Mouse (Mus musculus) midbrain, postnatal 0 days (tissue): ENCODE measurements at regions not wholly inside any gene's neighbourhood (a gene's known extent, or its start where the extent isn't known, plus 50 kb on each side); places are given as distances from the start of the nearest gene placed in this dataset.

Experiments used
- ATAC-seq: fragments of 200-750 bp; cut with Nextera tagmentation; 2 replicates; pipeline ENCODE4 v1.8.0; 2017; ENCODE audit warnings: moderate number of reproducible peaks, mild to moderate bottlenecking, moderate TSS enrichment, moderate library complexity; ENCODE audit not compliant: low FRiP score
- DNase-seq: peaks from one replicate; pipeline ENCODE4 v3.0.0-alpha.2; 2015; ENCODE audit warnings: low spot score
- H3K27ac ChIP-seq: fragments of 300-500 bp; sonication (generic); 2 replicates; pipeline ENCODE4 v1.5.1; 2014; ENCODE audit warnings: low read depth, mild to moderate bottlenecking, low read length, mixed read lengths
- H3K27me3 ChIP-seq: fragments of 300-500 bp; sonication (generic); 2 replicates; pipeline ENCODE4 v1.6.1; 2014; ENCODE audit warnings: low read length, control low read depth, mixed read lengths; ENCODE audit not compliant: insufficient read depth
- H3K36me3 ChIP-seq: fragments of 300-500 bp; sonication (generic); 2 replicates; pipeline ENCODE4 v1.6.1; 2014; ENCODE audit warnings: low read length, control low read depth, mixed read lengths; ENCODE audit not compliant: insufficient read depth
- H3K4me1 ChIP-seq: fragments of 300-500 bp; sonication (generic); 2 replicates; pipeline ENCODE4 v1.6.1; 2014; ENCODE audit warnings: mild to moderate bottlenecking, control low read depth, antibody characterized with exemption, low read length, mixed read lengths; ENCODE audit not compliant: insufficient read depth
- H3K4me2 ChIP-seq: fragments of 300-500 bp; sonication (generic); 2 replicates; pipeline ENCODE4 v1.6.1; 2014; ENCODE audit warnings: low read depth, mild to moderate bottlenecking, low read length, mixed read lengths; ENCODE audit not compliant: poor library complexity, severe bottlenecking
- H3K4me3 ChIP-seq: fragments of 300-500 bp; sonication (generic); 2 replicates; pipeline ENCODE4 v1.5.1; 2014; ENCODE audit warnings: low read depth, mild to moderate bottlenecking, low read length, moderate library complexity
- H3K9ac ChIP-seq: fragments of 300-500 bp; sonication (generic); replicated peaks from 2 replicates; pipeline ENCODE4 v1.6.1; 2014; ENCODE audit warnings: mild to moderate bottlenecking, low read length, moderate library complexity, mixed read lengths; ENCODE audit not compliant: poor library complexity, severe bottlenecking
- H3K9me3 ChIP-seq: fragments of 300-500 bp; sonication (generic); 2 replicates; pipeline ENCODE4 v1.6.1; 2016; ENCODE audit warnings: low read length, control low read depth
- CTCF ChIP-seq: IDR thresholded peaks from 2 replicates; pipeline ENCODE4 v1.5.1; 2016; ENCODE audit warnings: antibody characterized with exemption, mild to moderate bottlenecking
- WGBS: fragments of 180-500 bp; shearing (Covaris S2); extraction: QIAGEN DNeasy Blood & Tissue Kit; methylation state at CpG from one replicate; pipeline ENCODE4 v1.1.7; 2014; 5-methylcytosine and 5-hydroxymethylcytosine counted together

- WGBS: 91% methylated on average over 3 of the region's 3 CpGs
These were observed 140.7 kb downstream of the Ube2e3 start for GRCm38 (mm10) chr2:79008642-79009041.

DNA sequence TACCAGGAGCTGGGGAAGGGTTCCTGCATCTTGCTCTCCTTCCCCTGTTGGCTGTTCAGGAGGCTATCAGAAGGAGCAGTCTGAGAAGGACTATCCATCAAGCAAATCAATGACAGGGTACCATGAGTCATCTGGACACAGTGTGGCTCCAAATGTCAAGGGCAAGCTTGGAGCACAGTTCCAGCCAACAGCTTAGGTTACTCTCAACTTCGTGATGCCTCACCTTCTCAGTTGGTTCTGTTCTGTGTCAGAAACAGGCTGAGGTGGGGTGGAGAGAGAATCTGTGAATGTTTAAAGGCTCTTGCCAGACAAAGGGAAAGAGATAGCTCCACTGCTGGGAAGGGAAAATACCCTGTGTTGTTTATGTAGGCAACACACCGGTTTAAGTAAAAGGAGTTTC, 141.9 kb downstream of the Ube2e3 start:
- WGBS: 74% methylated on average over 2 of the region's 2 CpGs
- no peak for ATAC-seq

More at GRCm38 (mm10) chr2:79008642-79009041, 140.7 kb downstream of the Ube2e3 start:
- no peak overlapping the region for H3K4me3 ChIP-seq
- H3K4me1 ChIP-seq: no peaks in the 10 kb centered on the region
- DNase-seq (no peak), ATAC-seq (no peak)
- no peaks in the 10 kb centered on the region for H3K36me3 ChIP-seq
- H3K27me3 ChIP-seq: no peaks in the 10 kb centered on the region
- no peak overlapping the region for H3K27ac ChIP-seq
- H3K4me2 ChIP-seq: no peak overlapping the region
- H3K9me3 ChIP-seq: no peaks in the 10 kb centered on the region
- no peak overlapping the region for H3K9ac ChIP-seq
- no peak for TF ChIP-seq CTCF

GRCm38 (mm10) chr2:79010273-79010672, 142.3 kb downstream of the Ube2e3 start:
- Histone ChIP-seq H3K36me3 (no peaks in the 10 kb centered on the region), H3K27me3 (no peaks in the 10 kb centered on the region), H3K27ac (no peak overlapping the region), H3K9ac (no peak overlapping the region), H3K4me3 (no peak overlapping the region), H3K4me1 (no peaks in the 10 kb centered on the region), H3K9me3 (no peaks in the 10 kb centered on the region), H3K4me2 (no peak overlapping the region)
- no peak for TF ChIP-seq CTCF
- WGBS: 87% methylated on average over 2 of the region's 2 CpGs
- DNase-seq (no peak), ATAC-seq (no peak)

More for the DNA sequence above, 141.9 kb downstream of the Ube2e3 start:
- H3K9me3 ChIP-seq: no peaks in the 10 kb centered on the region
- no peak overlapping the region for H3K4me2 ChIP-seq
- H3K4me3 ChIP-seq: no peak overlapping the region
- no peak overlapping the region for H3K9ac ChIP-seq
- no peak overlapping the region for H3K27ac ChIP-seq
- TF ChIP-seq CTCF: no peak
- H3K36me3 ChIP-seq: no peaks in the 10 kb centered on the region
- no peaks in the 10 kb centered on the region for H3K4me1 ChIP-seq
- no peaks in the 10 kb centered on the region for H3K27me3 ChIP-seq
- no peak for DNase-seq

DNA sequence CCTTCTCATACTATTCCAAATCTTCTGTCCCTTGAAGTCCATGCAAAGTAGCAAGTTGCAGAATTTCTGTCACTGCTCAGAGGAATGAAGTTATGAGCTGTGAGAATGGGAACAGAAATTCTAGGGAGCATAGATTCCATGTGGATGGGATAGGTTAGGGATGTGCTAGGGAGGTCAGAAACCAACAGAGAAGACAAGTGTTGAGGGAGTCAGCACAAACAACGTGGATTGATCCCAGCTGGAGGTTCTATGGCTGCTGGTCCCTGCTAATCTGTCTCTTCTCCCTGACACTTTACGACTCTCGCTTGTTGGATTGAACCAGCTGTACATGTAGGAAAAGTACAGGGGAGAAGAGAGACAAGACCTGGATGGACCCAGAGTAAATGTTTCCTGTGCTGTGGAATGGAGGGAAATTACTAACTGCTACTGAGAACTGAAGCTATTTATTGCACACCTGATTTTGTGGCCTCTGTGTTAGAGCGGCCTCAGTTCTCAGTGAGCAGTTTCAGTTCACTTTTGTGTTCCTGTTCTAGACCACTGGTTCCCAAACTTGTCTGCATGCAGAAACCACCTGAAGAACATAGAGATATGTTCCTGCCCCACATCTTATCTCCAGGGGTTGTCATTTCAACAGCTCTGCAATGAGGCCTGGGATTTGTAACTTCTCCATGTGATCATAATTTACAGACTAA, 151.0 kb downstream of the Ube2e3 start:
- no peaks in the 10 kb centered on the region for H3K27me3 ChIP-seq

GRCm38 (mm10) chr2:79022954-79023353, 155.0 kb downstream of the Ube2e3 start:
- no peak for TF ChIP-seq CTCF
- ATAC-seq: no peak

More for the DNA sequence above, 151.0 kb downstream of the Ube2e3 start:
- Histone ChIP-seq H3K4me1 (no peaks in the 10 kb centered on the region), H3K36me3 (no peaks in the 10 kb centered on the region), H3K27ac (no peak overlapping the region), H3K9me3 (no peaks in the 10 kb centered on the region), H3K9ac (no peak overlapping the region), H3K4me3 (no peak overlapping the region), H3K4me2 (no peak overlapping the region)
- WGBS: 89% methylated on average over 4 of the region's 4 CpGs
- TF ChIP-seq CTCF: no peak
- DNase-seq: no peak
- no peak for ATAC-seq

DNA sequence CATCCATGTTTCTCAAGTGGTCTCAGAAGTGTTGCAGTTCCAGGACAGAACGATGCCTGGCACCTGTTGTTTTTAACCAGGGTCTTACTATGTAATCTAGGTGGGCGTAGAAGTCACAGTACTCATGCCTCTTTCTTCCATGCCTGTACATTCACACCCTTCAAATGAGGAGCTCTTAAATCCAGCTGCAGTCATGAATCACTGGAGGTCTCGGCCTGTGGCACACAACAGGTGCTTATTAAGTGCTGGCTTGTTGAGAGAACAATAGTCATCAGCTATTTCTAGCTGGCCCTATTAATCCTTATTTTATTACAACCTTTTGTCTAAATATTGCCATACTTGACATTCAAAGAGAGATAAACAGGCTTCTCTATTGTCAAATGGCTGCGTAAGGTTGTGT, 157.8 kb downstream of the Ube2e3 start:
- whole genome bisulfite sequencing: 94% methylated on average over 4 of the region's 4 CpGs

More at GRCm38 (mm10) chr2:79022954-79023353, 155.0 kb downstream of the Ube2e3 start:
- H3K4me1 ChIP-seq: no peaks in the 10 kb centered on the region
- DNase-seq: no peak
- H3K27ac ChIP-seq: no peak overlapping the region
- WGBS: 91% methylated on average over 2 of the region's 2 CpGs
- H3K4me3 ChIP-seq: no peak overlapping the region
- H3K27me3 ChIP-seq: no peaks in the 10 kb centered on the region
- no peaks in the 10 kb centered on the region for H3K36me3 ChIP-seq
- H3K9me3 ChIP-seq: no peaks in the 10 kb centered on the region
- H3K9ac ChIP-seq: no peak overlapping the region
- no peak overlapping the region for H3K4me2 ChIP-seq

More for the DNA sequence above, 157.8 kb downstream of the Ube2e3 start:
- ATAC-seq: no peak
- Histone ChIP-seq H3K36me3 (no peaks in the 10 kb centered on the region), H3K27me3 (no peaks in the 10 kb centered on the region), H3K9ac (no peak overlapping the region), H3K4me3 (no peak overlapping the region), H3K9me3 (no peaks in the 10 kb centered on the region), H3K4me1 (no peaks in the 10 kb centered on the region), H3K4me2 (no peak overlapping the region), H3K27ac (no peak overlapping the region)
- no peak for TF ChIP-seq CTCF
- DNase-seq: no peak
